Mouse (Mus musculus): ENCODE data around the gene Trim63.

DNA sequence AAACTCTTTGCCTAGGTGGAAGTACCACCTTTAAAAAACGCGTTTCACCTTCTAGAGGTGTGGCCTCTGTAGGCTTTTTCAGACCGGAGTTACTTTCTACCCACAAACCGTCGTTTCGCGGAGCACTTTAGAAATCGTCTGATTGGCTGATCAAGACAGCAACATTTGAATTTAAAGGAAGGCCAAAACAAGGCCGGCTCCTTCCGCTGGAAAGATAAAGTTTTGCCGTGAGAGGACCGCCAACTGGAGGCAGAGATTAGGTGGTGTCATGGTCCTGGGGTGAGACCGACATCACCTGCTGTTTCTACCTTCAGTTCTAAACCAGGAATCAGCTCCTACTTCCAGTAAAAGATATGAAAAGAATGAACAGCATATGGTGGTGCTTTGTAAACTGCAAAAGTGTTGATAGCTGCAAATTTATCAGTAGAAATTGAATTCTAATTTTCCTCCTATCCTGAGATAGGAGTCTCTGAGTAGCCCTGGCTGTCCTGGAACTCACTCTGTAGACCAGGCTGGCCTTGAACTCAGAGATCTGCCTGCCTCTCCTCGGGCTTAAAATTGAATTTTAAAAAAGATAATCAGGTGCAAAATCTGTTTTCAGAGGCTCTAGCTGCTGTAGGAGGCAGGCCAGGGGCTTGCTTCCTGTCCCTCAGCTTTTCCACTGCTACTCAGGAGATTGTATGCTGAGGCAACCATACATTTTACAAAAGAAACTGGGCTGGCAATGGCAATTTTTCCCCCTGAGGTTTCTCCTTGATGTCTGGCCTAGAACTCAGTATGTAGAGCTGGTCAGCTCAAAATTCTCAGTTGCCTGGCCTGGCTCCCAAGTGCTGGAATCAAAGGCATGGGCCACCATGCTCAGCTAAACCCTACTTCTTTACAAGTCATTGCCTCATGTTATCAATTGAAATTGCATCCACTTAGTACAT, 41.2 kb upstream of the Trim63 start:
- no peak for TF ChIP-seq POLR2AphosphoS2 (IDR thresholded peaks at IDR 0.05; ENCODE audit: insufficient read length, low read depth)
- TF ChIP-seq TCF12 (IDR thresholded peaks at IDR 0.05; ENCODE audit: insufficient read depth, poor library complexity, severe bottlenecking), result no peak
- TF ChIP-seq CEBPB (IDR thresholded peaks at IDR 0.05; ENCODE audit: insufficient read depth, poor library complexity, severe bottlenecking), result no peak
- no peak for TF ChIP-seq MYOG (IDR thresholded peaks at IDR 0.05; ENCODE audit: control insufficient read depth in 1 of 3, insufficient read depth in 1 of 3, insufficient read length in 2 of 3, low read depth in 2 of 3)
- TF ChIP-seq POLR2A (IDR thresholded peaks at IDR 0.05; ENCODE audit: insufficient read length, low read depth), result no peak
- TF ChIP-seq SRF (IDR thresholded peaks at IDR 0.05; ENCODE audit: control insufficient read depth, insufficient read length, low read depth), result no peak
- no peak for TF ChIP-seq USF1 (IDR thresholded peaks at IDR 0.05; ENCODE audit: low read depth)
- TF ChIP-seq TCF3 (IDR thresholded peaks at IDR 0.05; ENCODE audit: insufficient read length, low read depth), result no peak
- no peak for TF ChIP-seq E2F4 (IDR thresholded peaks at IDR 0.05; ENCODE audit: insufficient read depth)
- no peak for TF ChIP-seq MAX (IDR thresholded peaks at IDR 0.05; ENCODE audit: low read depth)
- no peak for TF ChIP-seq REST (IDR thresholded peaks at IDR 0.05; ENCODE audit: insufficient read depth, insufficient read length)
